Mouse (Mus musculus) monocyte, adult 2 months (primary cell): ENCODE measurements around the gene Parvg.

Source experiments
- DNase-seq, 2 experiments: peaks; one replicate each; pipeline ENCODE4 v3.0.0; 2022; ENCODE audit warnings: low spot score in 2 of 2, low read depth in 1 of 2

Gene Parvg

GRCm38 (mm10) chr15:84303264-84303663 lies 20.6 kb upstream of the Parvg start:
- no peak for DNase-seq

- no peak for DNase-seq
Observed at GRCm38 (mm10) chr15:84305333-84305732, 18.5 kb upstream of the Parvg start.

GRCm38 (mm10) chr15:84310271-84310670 lies 13.6 kb upstream of the Parvg start:
- DNase-seq: no peak

GRCm38 (mm10) chr15:84311295-84312085 lies 12.3 kb upstream of the Parvg start:
- DNase-seq: no peak

- DNase-seq: no peak
Observed at GRCm38 (mm10) chr15:84312878-84313565, 10.8 kb upstream of the Parvg start.

GRCm38 (mm10) chr15:84313566-84313878 lies 10.3 kb upstream of the Parvg start:
- peak in 1 of 2 experiments; percentile 15 for DNase-seq

GRCm38 (mm10) chr15:84314420-84315080 lies 9.3 kb upstream of the Parvg start:
- no peak for DNase-seq

GRCm38 (mm10) chr15:84315276-84316046 lies 8.4 kb upstream of the Parvg start:
- peak; percentile 43 to 56 for DNase-seq

GRCm38 (mm10) chr15:84319393-84319792 lies 4.4 kb upstream of the Parvg start:
- no peak for DNase-seq

GRCm38 (mm10) chr15:84321544-84322174 lies 2.2 kb upstream of the Parvg start:
- DNase-seq: peak in 1 of 2 experiments; percentile 46

GRCm38 (mm10) chr15:84324870-84325553 lies 1.2 kb downstream of the Parvg start:
- peak in 1 of 2 experiments; percentile 25 for DNase-seq

GRCm38 (mm10) chr15:84325736-84326135 lies 1.9 kb downstream of the Parvg start:
- DNase-seq: peak; percentile 35 to 49

- no peak for DNase-seq
Observed at GRCm38 (mm10) chr15:84328870-84329269, 5.0 kb downstream of the Parvg start.

- no peak for DNase-seq
Observed at GRCm38 (mm10) chr15:84329940-84330339, 6.1 kb downstream of the Parvg start.

- no peak for DNase-seq
Observed at GRCm38 (mm10) chr15:84331066-84331612, 7.3 kb downstream of the Parvg start.

GRCm38 (mm10) chr15:84336281-84336817 lies 12.5 kb downstream of the Parvg start:
- no peak for DNase-seq

- no peak for DNase-seq
Observed at GRCm38 (mm10) chr15:84337599-84337998, 13.8 kb downstream of the Parvg start.

- DNase-seq: no peak
Observed at GRCm38 (mm10) chr15:84340926-84341325, 17.1 kb downstream of the Parvg start.

- no peak for DNase-seq
Observed at GRCm38 (mm10) chr15:84348769-84349168, 24.9 kb downstream of the Parvg start.
